Mouse (Mus musculus): ENCODE data around the gene Nfya.
A peak's percentile ranks its signal among the peaks of the same experiment; 100 is the strongest.

Gene Nfya

DNA sequence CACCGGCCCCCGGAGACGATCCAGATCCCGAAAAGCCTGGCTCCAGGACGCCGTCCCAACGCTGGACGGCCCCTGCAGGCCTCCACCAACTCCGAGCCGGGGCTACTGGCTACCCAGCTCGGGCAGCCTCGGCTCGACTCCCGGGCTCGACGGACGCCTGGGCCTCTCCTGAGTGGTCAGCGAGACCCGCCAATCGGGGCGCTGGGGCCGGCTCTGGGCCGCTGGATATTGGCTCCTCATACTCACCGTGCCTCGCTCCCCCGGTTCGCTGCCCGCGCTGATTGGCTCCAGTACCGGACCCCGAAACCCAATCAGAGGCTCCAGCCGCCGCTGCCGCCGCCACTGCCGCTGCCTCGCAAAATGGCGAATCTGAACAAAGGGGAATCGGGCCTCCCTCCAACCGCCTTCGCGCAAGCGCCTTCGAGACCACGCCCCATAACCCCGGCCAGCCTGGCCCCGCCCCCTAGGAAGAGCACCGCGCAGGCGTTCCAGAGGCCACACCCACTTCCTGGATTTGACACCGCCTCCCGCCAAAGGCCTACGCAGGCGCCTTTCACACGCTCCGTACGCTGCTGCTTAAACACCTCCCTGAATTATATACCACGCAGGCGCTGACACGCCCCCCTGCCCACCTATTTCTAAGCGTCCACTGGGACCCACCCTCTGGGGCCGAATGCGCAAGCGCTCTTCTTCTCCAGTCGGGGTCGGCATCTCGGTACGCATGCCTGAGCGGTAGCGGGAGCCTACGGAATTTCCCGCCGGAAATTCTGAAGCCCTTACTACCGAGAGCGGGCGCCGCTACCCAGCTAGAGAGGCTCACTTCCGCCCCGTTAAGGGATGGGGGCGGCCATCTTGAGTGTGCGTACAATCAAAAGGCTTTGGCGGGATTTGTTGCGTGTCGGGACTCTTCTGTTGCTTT, at the start of gene Nfya, which contains the start of gene Oard1:
Nfya (minus strand) TSS at position 527 of the 919 bp plus-strand sequence.
Oard1 (plus strand) TSS at position 635 of the 919 bp plus-strand sequence.
- DNase-seq: peak; percentile 99

DNA sequence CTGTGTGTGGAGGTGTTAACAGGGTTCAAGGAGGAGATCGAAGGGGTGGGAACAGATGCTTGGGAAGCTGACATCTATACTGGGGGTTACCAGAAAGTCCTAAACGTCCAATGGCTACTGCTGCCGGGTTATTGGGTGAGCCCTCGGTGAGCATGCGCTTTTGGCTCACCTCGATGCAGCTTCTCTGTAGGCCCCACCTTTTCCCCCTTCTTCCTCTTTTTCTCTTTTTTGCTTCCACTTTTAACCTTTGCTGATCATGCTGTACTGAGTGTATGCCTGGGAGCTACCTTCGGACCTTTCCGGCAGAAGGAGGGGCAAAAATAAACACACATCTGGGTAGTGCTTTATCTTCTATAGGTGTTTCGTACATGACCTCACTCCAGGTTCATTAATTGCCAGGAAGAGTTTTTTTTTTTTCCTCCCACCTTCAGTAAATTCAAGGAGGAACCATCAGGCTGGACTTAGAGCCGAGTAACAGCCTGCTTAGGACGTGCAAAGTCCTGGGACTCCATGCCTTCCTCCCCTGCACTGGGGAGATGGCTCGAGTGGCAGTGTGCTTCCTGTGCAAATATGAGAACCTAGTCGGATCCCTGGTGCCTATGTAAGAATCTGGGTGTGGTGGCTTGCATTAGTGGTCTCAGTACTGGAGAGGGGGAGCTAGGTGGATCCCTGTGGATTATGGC, 48.4 kb upstream of the Nfya start:
- DNase-seq: no peak

DNA sequence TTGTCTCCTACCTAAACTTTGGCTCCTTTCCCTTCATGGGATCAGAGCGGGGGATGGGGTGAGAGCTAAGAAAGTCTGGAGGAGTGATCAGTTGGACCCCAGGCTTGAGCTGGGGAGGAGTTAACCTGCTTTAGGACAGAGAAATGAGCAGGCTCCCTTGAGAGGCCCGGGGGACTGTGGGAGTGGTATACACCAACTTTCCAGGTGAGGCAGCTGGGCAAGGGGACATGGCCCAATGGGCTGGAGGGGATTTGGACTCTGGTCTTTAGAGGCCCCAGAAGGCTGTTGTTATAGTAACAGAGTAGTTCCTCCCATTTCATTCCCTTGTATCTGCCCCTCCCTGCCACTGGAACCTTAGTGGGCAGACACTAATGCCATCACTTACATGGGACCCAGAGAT, 46.2 kb upstream of the Nfya start:
- DNase-seq: no peak

DNA sequence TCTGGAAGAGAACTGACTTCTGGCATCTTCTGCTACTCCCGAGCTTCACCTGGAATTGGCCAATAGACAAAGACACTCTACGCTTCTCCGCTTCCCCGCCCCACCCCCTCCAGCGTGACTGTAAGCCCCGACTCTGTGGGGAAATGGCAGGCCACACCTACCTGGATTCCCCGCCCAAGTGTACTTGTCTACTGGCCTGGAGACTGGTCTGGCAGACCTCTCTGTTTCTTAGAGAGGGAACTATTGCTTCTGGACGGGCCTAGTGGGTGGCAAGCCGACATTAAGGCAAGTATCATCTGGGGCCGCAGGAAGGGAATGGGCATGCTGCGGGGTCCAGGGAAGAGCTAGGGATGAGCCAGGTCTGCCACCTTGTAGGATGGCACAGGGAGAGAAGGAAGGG, 45.0 kb upstream of the Nfya start, which contains the start of gene Unc5cl:
Unc5cl (plus strand) TSS at position 214 of the 400 bp plus-strand sequence.
- DNase-seq: peak; percentile 26 to 53

DNA sequence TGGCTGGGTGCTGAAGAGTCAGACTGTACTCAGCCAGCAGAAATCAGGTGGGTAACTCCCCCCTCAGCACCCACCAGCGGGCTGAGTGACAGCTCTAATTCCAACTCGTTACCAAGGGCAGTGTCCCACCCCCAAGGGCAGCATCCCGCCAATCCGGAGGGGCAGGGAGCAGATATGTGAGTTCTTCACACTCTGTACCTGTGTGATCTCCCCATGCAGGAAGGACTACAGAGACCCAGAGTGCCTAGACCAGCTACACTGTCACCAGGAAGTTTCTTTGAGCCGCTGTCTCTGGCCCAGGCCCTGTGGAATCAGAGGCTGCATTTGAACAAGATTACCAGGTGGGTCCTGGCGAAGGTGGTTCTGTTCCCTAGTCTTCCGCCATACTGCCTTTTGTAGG, 44.5 kb upstream of the Nfya start:
- no peak for DNase-seq

DNA sequence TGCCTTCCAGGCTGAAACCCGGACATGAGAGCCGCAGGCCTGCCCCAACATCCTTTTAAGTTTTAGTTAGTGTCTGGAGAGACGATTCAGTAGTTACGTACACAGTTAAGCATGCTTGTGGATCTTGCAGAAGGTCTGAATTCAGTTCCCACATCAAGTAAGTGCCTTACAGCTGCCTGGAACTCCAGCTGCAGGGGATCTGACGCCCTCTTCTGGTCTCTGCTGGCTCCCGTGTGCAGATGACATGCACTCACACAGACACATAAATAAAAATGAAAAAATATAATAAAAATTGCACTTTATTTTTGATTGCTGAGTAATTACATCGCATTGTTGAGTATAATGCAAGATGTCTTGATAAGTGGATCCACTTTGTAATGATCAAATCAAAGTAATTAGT, 43.8 kb upstream of the Nfya start:
- no peak for DNase-seq

DNA sequence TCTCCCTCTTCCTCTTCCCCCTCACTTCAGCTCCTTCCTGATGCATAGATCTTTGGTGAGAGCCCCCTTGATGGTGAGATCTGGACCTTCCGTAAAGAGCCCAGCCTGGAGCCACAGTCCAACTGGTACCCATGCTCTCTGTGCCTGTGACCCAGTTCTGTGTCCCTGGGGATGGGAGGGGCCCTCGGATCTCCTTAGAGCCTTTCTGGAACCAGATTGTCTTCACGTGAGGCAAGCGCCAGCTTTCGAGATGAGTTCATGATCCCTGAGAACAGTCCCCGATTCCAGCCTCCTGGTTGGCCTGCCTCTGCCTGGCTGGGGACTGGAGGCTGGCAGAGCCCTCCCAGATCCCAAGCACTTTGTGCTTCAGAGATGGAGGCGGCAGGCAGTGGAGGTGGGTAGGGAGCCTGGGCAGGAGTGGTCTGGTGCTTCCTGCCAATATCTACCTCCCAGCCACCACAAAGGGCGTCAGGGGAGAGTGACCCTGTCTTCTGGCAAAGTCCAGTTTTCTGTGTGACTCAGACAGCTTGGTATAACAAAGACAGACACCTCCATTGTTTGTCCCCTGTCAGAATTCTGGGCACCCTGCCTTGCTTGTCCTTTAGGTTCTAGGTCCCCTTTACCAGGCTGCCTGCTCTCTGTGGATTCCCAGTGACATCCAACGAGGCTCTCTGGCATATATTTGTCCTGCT, 42.2 kb upstream of the Nfya start:
- no peak for DNase-seq

DNA sequence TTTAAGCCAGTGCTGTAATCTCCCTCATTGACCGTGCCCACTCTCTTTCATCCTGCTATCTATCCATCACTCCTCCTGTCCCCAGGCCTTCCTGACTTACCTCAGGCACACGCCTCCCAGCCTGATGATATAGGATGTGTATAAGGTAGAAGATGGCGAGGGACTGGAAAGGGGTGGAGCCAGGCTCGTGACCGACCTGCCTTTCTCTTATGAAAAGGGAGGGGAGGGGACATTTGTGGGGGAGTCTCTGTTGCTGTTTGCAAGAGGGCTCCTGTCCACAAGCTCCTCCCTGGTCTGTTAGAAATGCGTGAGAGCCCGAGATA, 41.6 kb upstream of the Nfya start, which contains the start of gene Tspo2:
Tspo2 (minus strand) TSS at position 170 of the 323 bp plus-strand sequence.
- no peak for DNase-seq

DNA sequence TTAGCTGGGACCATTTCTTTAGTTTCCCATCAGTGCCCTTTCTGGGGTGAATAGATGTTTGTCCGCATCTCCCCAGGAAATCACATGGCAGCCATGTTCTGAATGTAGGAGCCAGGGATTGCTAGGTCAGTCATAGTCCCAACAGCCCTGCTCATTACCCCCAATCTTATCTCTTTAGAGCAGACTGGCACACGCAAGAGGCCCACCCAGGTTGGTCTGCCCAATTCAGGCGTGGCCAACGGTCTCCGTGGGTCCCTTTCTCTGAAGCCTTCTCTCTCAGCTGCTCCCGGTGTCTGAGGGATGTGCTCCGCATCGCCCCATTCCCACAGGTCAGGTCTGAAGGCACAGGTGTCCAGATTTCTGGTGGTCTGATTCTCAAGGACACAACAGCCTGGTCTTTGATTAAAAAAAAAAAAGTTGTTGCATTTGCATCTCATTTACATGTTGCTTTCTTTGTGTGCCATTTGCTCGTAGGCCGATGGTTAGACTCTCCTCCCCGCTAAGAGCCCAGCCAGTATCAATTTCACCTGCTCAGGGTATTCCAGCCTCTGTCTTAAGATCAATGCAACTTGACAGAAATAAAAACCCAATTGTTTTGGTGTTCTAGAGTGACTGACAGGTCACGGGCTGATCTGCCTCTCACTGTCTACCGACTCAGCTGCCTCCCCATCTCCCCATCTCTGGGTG, 41.1 kb upstream of the Nfya start:
- no peak for DNase-seq

DNA sequence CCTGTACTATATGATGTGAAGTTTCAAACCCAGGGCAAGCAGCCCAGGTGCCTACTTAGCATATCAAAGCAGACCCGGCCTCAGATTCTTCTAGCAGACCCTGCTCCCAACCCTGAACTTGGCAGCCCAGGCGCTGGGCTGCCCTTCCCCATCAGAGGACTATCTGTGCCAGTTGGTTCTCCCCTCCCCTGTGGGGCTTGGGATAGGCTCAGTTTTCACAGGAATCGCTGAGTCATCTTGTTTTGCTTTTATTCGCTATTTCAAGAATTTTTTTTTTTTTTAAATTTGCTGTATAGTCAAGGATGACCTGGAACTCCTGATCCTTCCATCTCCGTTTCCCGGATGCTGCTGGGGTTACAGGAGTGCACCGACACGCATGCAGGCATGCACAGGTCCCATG, 38.0 kb upstream of the Nfya start:
- no peak for DNase-seq

DNA sequence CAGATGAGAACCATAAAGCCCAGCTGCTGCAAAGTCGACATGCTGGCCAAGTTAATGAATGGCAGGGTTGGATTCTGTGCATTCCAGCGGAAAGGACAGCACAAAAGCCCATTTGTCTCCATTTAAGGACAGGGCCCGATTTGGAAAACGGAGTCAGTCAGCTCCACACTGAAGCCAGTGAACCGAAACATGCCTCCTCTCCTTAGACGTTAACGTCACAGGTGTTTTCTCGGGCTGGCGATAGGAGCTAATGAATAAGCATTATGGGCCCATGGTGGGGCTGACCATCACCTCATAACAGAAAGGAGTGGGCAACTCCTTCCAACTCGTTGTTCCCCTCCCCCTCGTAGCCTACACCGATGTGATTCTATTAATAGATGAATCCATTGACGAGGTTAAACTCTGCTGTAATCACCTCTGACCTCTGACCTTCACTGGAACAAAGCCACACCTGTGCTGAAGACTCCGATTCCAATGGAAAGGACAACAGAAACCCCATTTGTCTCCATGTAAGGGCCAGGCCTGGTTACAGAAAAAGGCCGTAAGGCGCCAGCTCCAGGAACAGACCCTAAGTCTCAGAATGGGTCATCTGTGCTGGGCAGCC, 33.9 kb upstream of the Nfya start:
- DNase-seq: no peak

DNA sequence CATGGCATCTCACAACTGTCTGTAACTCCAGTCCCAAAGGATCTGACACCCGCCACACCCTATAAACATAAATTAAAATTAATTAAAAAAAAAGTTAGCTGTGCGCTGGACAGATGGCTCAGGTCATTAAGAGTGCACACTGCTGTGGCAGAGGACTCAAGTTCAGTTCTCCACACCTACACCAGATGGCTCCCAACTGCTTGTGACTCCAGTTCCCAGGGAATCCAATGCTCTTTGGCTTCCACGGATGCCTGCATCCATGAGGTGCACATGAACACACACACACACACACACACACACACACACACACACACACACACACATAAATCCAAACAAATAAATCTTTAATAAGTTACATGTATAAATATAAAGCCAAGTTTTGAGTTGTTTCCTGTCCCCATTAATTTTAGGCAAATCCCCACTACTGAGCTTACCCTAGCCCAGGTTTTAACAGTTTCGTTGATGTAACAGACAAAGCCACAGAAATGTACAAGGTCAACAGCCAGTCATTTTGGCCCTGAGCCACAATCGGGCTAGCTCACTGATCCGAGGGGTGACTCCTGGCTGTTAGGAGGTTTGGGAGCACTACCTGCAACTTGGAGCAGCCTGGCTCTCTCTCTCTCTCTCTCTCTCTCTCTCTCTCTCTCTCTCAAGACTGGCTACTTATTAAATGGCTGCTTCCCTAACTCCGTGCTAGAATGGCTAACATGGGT, 33.2 kb upstream of the Nfya start:
- DNase-seq: no peak

DNA sequence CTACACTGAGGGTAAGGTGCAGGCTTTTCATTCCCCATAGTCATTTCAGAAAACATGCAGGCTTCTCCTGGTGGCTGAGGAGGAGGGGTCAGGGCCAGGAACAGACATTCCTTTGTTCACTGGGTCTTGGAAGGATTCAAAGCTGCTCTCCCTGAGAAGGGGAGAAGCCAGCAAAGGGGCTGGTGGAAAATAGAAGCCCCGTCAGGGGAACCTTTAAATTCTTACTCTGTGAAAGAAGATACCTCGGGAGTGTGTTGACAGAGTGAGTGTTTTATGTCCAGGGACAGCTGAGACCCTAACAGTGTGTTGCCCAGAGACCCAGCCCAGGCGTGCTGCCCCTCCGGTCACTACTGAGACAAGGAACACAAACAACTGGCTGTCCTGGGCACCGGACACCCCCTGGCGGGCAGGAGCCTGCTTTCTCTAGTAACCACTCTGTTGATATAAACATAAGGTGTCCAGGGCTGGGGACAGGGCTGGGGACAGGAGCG, 27.8 kb upstream of the Nfya start:
- DNase-seq: peak in 1 of 2 experiments; percentile 26

DNA sequence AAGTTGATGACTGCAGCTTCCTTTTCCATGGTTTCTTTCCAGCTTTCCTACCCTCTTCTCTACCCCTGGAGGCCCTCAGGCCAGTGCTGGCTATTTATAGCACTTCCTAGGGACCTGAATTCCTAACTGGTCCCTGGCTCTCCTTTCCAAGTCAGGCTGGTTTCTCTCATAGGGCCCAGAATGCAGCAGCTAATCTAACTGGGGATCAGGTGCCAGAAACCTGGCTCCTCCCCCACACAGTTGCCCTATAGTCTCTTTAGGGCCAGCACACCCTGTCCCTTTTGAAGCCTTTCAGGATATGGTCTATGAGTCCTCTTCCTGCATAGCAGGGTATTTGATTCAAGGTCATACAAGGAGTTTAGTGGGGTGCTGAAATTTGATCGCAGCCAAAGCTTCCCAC, 26.8 kb upstream of the Nfya start:
- DNase-seq: no peak

DNA sequence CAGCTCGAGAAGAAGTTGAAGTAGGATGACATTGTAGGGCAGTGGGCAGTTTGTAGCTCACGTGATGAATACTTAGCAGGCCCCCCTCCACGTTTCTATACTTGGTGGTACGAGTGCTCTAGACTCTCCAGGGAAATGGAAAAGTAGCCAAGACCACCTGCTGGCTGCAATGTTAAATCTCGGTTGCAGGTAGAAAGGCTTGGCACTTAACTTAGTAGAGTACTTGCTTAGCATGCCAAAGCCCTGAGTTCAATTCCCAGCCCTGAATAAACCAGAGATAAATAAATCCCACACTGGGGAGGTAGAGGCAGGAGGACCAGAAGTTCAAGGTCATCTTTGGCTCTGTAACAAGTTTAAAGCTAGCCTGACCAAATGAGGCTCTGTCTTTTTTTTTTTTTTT, 24.8 kb upstream of the Nfya start:
- DNase-seq: no peak

DNA sequence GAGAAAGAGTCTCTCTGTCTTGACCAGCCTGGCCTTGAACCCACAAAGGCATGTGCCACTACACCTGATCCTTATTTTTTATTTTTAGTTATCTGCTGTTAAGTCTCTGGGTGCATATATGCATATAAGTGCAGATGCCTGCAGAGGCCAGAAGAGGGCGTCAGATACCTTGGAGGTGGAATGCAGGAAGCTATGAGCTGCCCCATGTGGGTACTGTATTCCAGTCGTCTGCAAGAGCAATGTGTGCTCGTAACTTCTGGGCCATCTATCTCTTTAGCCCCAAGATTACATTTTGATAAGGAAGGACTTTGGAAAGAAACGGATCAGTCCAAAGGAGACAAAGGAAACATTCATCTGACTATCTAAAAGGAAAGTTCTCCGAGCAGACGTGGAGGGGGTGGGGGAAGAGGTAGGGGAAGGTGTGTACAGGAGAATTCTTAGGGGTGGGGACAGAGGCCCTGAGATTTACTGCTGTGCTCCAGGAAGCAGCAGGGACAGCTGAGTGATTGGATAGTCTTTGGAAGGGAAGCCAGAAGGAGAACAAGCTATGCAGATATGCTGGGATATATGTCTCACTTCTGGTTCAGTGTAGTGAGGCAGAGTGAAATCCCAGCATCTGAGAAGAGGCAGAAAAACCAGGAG, 24.1 kb upstream of the Nfya start:
- no peak for DNase-seq

DNA sequence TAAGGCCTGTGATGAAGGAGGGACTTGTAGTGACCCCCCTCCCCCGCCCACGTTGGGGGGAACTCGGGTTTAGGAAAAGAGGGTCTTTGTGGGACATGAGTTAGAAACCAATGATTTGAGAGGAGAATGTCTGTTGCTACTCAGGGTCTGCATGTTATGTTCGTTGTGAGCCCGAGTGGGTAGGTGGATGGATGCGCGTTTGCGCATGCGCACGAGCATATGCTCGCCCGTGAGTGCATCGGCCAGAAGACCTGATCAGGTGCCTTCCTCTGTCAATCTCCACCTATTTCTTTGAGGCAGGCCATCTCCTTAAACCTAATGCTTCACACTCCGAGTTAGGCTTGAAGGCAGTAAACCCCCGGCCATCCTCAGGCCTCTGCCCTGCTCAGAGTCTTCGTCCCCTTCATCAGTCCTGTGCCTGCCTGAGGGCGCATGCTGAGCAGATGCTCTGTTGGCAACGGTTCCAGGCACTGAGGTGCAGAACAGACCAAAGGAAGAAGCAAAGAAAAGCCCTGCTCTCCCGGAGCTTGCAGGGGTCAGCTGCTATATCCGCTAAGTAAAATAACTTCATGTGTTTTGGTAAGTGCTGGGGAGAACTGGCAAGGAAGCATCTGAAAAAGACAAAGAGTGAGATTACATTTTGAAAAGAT, 23.4 kb upstream of the Nfya start:
- no peak for DNase-seq

DNA sequence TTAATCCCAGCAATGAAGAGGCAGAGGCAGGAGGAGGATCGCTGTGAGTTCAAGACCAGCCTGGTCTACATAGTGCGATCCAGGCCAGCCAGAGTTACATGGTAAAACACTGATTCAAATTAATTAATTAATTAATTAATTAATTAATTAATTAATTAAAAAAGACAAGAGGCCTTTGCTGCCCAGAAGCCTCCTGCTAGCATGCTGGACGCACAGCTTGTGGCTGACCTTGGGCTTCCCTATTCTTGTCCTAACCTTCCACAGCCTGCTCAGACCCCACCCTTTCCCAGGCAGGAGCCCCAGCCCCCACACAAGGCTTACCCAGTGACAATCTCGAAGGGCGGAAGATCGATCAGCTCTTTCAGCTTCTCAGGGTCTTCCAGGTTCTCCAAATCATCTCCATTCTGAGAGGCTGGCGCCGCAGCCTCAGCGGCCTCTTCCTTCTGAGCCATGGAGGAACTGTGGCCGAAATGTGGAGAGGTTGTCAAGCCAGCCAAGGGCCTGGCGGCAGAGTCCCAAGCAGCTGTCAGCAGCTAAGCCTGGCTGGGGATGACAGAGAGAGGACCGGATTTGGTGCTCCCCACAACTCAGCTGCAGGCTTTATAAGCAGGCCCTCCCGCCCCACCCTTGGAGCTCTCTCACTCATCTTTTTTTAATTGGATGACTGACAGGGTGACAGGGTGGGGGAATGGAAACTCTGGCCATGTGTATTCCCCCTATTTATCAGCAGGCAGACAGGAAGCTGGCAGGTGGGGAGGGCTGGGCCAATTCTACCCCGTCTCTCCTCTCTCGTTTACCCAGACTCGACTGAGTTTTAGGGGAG, 22.7 kb upstream of the Nfya start, which contains the start of gene Apobec2:
Apobec2 (minus strand) TSS at position 773 of the 823 bp plus-strand sequence.
- DNase-seq: no peak

DNA sequence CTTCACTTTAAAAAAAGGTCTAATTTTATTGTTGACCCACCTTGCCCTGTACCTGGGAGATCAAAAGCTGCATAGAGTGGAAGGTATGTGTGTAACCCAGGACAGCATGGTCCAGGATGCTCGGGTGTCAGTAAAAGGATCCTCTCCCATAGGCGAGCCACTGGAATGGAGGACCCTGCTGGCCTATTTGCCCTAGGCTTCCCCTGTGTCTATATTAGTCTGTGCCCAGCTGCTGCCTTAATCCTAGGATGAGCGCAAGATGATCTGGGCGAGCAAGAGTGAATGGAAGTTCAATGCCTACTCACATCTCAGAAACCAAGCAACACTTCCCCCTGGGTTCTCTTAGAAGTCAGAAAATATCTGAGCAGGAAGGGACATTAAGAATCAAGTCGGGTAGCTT, 21.3 kb upstream of the Nfya start:
- no peak for DNase-seq

Data from lung, adult 18-20 months (tissue).